Mouse (Mus musculus): Measurements from ENCODE around the gene Cacna1c.

- TF ChIP-seq GATA1 (IDR thresholded peaks at IDR 0.05; ENCODE audit: borderline replicate concordance, low read length) (no peak), FLI1 (IDR thresholded peaks at IDR 0.05; ENCODE audit: low read length) (no peak)
These were observed 257.7 kb downstream of the Cacna1c start for GRCm38 (mm10) chr6:118938386-118939096.

Measured in megakaryocyte, embryonic 14.5 days (primary cell).